In genomic region chr12:47219340-47219739, GRCm38 (mm10) we compare ENCODE assay signal across 12 mouse cellular contexts.
DNase-seq lines count a peak whose midpoint lies in the region; TF ChIP-seq lines count a peak whose summit lies in the region.
"Had no signal": no experiment of that assay in that cellular context is flagged by ENCODE, and none has a peak within 500 bp of the region (broad histone marks: within the 10 kb centered on the region; RNA-seq: fewer than 3 reads in every experiment).

No protein-coding gene starts in this region.

- no peaks in the 10 kb centered on the region for H3K27me3 ChIP-seq in kidney, adult 2 months (replicated peaks; ENCODE audit: control insufficient read depth, insufficient read depth, low read length)
- H3K27me3 ChIP-seq: liver, embryonic 13.5 days had no signal

- TF ChIP-seq CTCF in kidney, adult 2 months (conservative IDR thresholded peaks at IDR 0.05; ENCODE audit: insufficient read depth, insufficient read length, low read depth, low read length), result no peak

- peak; percentile 9 for DNase-seq in embryo, embryonic 11 days
- no peak for DNase-seq in embryo, embryonic 9.5 days (ENCODE audit: extremely low spot score)
- peak; percentile 75 for DNase-seq in kidney, adult 2 months
- no peak for DNase-seq in kidney, postnatal 10 days
- DNase-seq in 3134 (ENCODE audit: extremely low read depth, insufficient read length, low spot score) (peak; percentile 16), R1 (ENCODE audit: low read depth, low spot score) (peak; percentile 5)
- no peak for DNase-seq in urinary bladder, postnatal 14 days (ENCODE audit: low spot score)
- DNase-seq: adrenal gland, postnatal 25 days; cerebellum, adult 11 months; liver, embryonic 13.5 days; thymus, adult 18-20 months had no signal

- no peak overlapping the region for H3K4me3 ChIP-seq in kidney, adult 2 months (ENCODE audit: insufficient read depth, low read depth, low read length)
- H3K4me3 ChIP-seq: hindbrain, embryonic 10.5 days; liver, embryonic 13.5 days had no signal

- no peaks in the 10 kb centered on the region for H3K4me1 ChIP-seq in kidney, adult 2 months (ENCODE audit: control insufficient read depth, insufficient read depth, low read length)
- H3K4me1 ChIP-seq: hindbrain, embryonic 10.5 days; liver, embryonic 13.5 days had no signal

- H3K27ac ChIP-seq in kidney, adult 2 months (ENCODE audit: insufficient read depth, low read depth, low read length), result no peak overlapping the region
- H3K27ac ChIP-seq: hindbrain, embryonic 10.5 days; liver, embryonic 13.5 days had no signal

- TF ChIP-seq POLR2A in kidney, adult 2 months (IDR thresholded peaks at IDR 0.05; ENCODE audit: low read depth, low read length), result no peak

- 1% methylated on average over 2 of the region's 2 CpGs for WGBS in kidney, adult 2 months

- no peaks in the 10 kb centered on the region for H3K36me3 ChIP-seq in kidney, adult 2 months (ENCODE audit: control insufficient read depth, insufficient read depth, low read length)
- H3K36me3 ChIP-seq: hindbrain, embryonic 10.5 days; liver, embryonic 13.5 days had no signal

Comparison
In these comparisons a context has a peak if more than half of its experiments do, and no peak if none do; other contexts are left out.
1. DNase-seq: peak in embryo, embryonic 11 days (single experiment), kidney, adult 2 months (single experiment), 3134 (single experiment) and R1 (single experiment); none in embryo, embryonic 9.5 days (single experiment), kidney, postnatal 10 days (single experiment) and urinary bladder, postnatal 14 days (single experiment).